Mouse (Mus musculus) right cerebral cortex, postnatal 4 days (tissue): ENCODE measurements at regions not wholly inside any gene's neighbourhood (a gene's known extent, or its start where the extent isn't known, plus 50 kb on each side); places are given as distances from the start of the nearest gene placed in this dataset.

Source experiments
- DNase-seq: peaks from one replicate; pipeline ENCODE4 v3.0.0-alpha.2; 2022

DNA sequence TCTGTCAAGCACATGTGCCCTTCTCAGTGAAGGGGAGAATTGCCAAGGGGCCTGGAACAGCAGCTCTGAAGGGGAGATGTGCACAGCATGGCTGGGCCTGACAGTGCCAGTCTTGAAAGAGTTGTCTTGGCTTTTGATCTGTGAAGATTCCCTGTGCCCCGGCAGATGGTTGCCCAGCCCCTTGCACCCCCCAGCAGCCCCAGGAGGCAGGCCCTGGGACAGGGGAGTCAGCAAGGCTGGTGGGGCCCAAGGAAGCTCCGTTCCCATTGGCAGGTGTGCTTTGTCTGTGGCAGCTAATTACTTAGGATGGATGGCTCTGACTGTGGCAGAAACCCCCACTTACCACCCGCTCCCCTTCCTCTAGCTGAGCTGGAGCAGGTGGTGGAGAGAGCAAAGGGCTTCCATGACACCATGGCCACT is 58.6 kb downstream of the Tspan17 start:
- DNase-seq: no peak

- no peak for DNase-seq
Measured at GRCm38 (mm10) chr13:54851131-54851530, 62.0 kb downstream of the Tspan17 start.

DNA sequence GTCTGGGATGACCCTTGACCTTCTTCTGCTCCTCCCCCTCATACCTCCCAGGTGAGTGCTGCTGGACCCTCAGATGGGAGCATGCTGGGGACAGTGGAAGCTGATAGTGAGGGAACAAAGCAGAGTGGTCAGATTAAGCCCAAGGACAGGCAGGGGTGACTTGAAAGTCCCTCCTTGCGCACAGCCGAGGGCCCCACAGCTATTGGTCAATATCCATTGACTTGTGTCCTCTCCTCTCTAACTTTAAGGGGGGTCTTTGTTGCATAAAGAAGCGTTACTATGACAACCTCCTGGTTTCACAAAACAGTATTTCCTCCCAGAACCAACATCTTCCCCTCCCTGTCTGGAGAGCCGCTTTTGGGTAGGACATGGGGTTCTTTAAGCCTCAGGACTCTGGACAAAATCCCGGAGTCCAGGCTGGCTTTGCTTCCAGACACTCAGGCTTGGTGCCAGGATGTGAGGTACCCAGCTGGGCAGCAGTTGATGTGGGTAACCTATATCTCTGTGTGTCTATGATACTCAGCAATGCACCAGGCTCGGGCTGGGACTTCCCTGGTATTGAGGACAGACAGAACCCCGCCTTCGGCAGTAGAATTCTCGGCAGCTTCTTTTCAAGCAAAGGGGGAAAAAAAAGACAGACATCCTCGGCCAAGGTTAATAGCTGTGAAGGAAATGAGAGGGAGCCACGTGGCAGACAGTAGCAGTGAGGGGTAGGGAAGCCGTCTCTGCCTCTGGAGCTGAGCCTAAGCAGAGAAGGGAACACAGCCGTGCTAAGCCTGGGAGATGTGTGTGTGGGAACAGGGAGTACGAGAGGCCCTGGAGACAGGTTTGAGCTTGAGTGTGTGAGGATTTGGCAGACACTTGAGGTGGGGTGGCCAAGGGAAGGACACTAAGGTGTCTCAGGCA is 66.4 kb downstream of the Tspan17 start:
- DNase-seq: peak; percentile 36

DNA sequence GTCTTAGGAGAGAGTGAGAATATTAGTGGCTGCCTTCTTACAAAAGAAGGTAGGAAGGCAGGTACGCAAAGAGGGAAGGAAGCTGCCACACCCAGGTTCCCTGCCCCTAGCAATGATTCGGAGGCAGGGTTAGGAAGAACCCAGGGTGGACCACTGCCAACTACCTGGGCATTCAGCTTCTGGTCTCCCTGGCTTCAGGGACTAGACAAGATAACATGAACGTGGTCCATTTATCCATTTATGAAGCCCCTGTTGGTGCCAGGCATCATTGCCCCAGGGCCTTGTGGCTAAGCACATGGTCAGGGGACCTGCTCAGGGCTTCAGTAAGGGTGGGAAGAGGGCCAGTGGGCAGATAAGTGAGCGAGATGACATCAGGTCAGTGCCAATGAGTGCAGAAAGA is 73.8 kb downstream of the Tspan17 start:
- no peak for DNase-seq

GRCm38 (mm10) chr13:54864048-54864447 is 74.9 kb downstream of the Tspan17 start:
- no peak for DNase-seq

DNA sequence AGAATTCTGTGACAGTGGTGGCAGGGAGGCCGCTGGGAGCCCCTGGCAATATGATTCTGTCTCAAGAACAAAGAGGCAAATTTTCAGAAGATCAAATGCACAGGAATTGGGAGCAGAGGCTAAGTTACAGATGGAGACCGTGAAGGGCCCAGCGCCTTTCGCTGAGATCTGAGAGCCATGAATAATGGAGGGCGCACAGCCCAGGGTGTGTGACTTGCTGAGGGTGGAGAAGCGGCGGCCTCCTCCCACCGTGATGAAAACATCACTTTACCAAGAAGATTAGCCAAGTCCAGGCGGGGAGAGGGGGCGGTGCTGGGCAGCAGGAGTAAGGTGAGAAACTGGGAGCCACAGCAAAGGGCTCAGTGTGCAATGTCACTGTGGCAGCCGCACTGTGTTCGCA is 77.2 kb upstream of the Unc5a start:
- DNase-seq: no peak

DNA sequence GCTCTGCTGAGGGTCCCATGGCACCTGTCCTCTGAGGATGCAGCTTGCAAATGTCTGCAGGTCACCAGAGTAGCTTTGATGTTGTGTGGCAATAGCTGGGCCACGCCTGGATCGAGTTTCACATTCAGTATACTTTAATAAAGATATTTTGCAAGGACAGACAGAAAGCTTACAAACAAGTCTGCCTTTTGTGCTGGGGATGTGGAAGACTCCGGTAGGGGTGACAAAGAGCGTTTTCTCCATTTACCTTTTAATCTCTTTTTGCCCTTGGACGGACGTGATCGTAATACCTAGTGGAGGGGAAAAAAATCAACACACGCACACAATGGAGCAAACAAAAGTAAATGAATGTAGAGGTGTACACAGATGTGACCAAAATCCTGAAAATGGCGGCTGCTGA is 75.3 kb upstream of the Unc5a start:
- no peak for DNase-seq

GRCm38 (mm10) chr13:54874291-54875200 is 74.7 kb upstream of the Unc5a start:
- peak; percentile 50 for DNase-seq

GRCm38 (mm10) chr13:54876556-54876955 is 72.7 kb upstream of the Unc5a start:
- DNase-seq: no peak

DNA sequence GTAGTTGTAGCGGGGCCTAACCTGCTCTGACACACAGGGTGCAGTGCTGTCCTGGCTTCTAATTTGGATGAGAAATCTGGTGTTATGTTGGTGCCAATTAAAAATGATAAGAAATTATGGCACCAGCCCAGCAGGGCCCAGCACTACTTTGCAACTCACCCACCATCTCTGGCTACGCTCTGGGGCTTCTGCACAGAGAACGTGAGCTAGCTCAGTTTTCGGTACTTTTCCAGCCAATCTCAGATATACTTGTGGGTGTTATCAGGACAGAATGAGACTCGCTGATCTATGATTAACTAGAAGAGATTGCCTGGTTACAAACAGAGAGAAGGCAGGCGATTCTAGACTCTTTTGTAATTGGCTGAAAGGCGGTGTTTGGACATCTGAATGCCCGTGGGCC is 71.6 kb upstream of the Unc5a start:
- DNase-seq: no peak

GRCm38 (mm10) chr13:54879325-54879724 is 69.9 kb upstream of the Unc5a start:
- DNase-seq: no peak

GRCm38 (mm10) chr13:54880204-54880603 is 69.0 kb upstream of the Unc5a start:
- DNase-seq: no peak

GRCm38 (mm10) chr13:54882781-54883180 is 66.4 kb upstream of the Unc5a start:
- no peak for DNase-seq

GRCm38 (mm10) chr13:54883748-54884708 is 65.2 kb upstream of the Unc5a start:
- DNase-seq: no peak

DNA sequence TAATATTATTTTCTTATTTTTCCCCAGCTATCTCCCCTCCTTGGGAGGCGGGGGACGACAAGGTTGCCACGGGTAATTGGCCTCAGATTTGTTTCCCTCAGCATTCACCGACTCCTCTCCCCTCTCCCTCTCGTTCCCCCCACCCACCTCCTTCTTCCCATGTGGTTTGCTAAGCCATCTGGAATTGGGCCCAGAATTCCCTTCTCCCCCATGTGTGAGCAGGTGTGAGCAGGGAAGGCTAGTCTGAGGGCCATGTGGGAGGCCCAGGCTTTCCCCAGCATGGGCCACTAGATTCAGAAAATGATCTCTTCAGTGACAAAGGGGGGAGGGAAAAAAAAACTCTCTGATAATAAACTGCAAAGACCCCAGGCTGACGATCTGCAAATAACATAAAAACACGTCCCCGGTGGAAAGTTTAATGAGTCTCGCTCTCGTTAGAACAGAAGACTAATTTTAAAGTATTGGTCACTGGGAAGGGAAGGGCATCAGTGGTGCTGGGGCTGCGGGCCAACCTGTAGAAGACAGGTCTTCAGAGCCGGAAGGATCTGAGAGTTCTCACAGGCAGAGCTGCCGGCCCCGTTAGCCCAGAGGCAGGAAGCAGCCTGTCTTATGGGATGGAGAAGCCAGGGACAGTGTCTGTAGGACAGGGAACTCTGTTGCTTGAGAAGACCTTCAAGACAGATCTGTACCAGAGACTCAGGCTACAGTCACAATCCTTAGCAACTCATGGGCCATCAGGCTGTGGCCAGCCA is 64.3 kb upstream of the Unc5a start:
- DNase-seq: no peak

- peak; percentile 54 for DNase-seq
Measured at GRCm38 (mm10) chr13:54887366-54887921, 61.8 kb upstream of the Unc5a start.

GRCm38 (mm10) chr13:54888021-54888420 is 61.2 kb upstream of the Unc5a start:
- no peak for DNase-seq

DNA sequence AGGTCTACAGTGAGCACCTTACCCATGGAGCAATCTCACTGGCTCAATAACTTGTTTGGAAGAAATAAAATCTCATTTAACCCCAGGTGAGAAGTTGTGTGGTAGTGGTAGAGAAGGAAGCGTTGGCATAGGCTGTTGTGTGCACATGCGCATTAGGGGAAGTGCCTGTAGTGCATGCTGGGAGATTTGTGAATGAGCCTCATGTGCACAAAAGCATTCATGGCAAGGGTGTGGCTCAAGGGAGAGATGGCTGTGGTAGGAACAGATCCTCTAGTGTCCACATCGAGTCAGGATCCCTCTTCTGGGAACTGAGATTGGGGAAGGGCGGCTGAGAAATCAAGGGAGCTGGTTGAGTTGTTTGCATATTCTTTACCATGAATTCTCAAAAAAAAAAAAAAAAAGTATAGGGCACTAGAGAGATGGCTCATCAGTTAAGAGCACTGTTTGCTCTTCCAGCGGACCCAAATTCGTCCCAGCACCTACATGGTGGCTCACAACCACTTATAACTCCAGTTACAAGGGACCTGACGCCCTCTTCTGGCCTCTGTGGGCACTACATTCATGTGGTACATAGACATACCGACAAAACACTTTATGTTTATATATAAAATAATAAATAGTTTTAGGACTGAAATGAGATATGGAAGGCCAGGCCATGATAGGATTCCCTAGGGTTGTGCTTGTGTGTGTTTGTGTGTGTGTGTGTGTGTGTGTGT is 59.4 kb upstream of the Unc5a start:
- DNase-seq: no peak

- DNase-seq: no peak
Measured at GRCm38 (mm10) chr13:54892572-54892971, 56.6 kb upstream of the Unc5a start.

DNA sequence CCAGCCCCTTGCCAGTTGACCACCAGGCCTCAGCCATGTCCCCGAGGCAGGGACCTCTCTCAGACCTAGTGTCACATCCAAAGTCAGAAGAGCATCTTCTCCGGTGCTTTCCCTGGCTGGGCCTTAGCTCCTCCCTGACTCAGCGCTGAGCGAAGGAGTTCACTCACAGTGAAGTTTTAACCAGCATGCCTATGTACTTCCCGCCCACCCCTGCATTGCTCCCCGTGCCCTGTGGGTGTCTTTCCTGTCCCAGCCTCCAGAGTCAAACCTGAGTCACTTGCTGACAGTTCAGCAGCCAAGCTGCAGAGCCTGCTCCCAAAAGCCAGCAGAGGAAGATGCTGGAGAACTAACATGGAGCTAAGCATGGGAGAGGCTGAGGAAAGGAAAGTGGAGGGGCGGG is 55.6 kb upstream of the Unc5a start:
- DNase-seq: no peak

GRCm38 (mm10) chr13:54895981-54896380 is 53.2 kb upstream of the Unc5a start:
- DNase-seq: no peak
